Mouse (Mus musculus): ENCODE data around the gene Plxna4. TPM values are rescaled to one million over a fixed set of nuclear protein-coding genes. Genes with fewer than 3 reads are reported as not detected.
A peak's percentile ranks its signal among the peaks of the same experiment; 100 is the strongest.
"Not testable (repeated sequence)": the region's sequence is repeated elsewhere in the genome, so short reads cannot be mapped to it uniquely, and the experiment has no call there.

Gene Plxna4
- total RNA-seq, 2 experiments from 2014 or later: 2.1 to 2.6 TPM

- no peak for DNase-seq (ENCODE audit: low spot score)
Observed at GRCm38 (mm10) chr6:32544021-32544420, 44.0 kb downstream of the Plxna4 start.

GRCm38 (mm10) chr6:32540155-32540554 lies 47.8 kb downstream of the Plxna4 start:
- no peak for DNase-seq (ENCODE audit: low spot score)

- DNase-seq (ENCODE audit: low spot score): no peak
Observed at GRCm38 (mm10) chr6:32533962-32534740, 53.8 kb downstream of the Plxna4 start.

- DNase-seq (ENCODE audit: low spot score): no peak
Observed at GRCm38 (mm10) chr6:32528081-32528570, 59.9 kb downstream of the Plxna4 start.

- no peak for DNase-seq (ENCODE audit: low spot score)
Observed at GRCm38 (mm10) chr6:32527518-32527917, 60.5 kb downstream of the Plxna4 start.

GRCm38 (mm10) chr6:32526762-32527161 lies 61.2 kb downstream of the Plxna4 start:
- DNase-seq (ENCODE audit: low spot score): no peak

- no peak for DNase-seq (ENCODE audit: low spot score)
Observed at GRCm38 (mm10) chr6:32520097-32520496, 67.9 kb downstream of the Plxna4 start.

GRCm38 (mm10) chr6:32518617-32519016 lies 69.4 kb downstream of the Plxna4 start:
- DNase-seq (ENCODE audit: low spot score): no peak

GRCm38 (mm10) chr6:32514096-32514495 lies 73.9 kb downstream of the Plxna4 start:
- no peak for DNase-seq (ENCODE audit: low spot score)

GRCm38 (mm10) chr6:32512010-32512409 lies 76.0 kb downstream of the Plxna4 start:
- no peak for DNase-seq (ENCODE audit: low spot score)

GRCm38 (mm10) chr6:32510924-32511323 lies 77.1 kb downstream of the Plxna4 start:
- no peak for DNase-seq (ENCODE audit: low spot score)

- no peak for DNase-seq (ENCODE audit: low spot score)
Observed at GRCm38 (mm10) chr6:32510491-32510890, 77.5 kb downstream of the Plxna4 start.

GRCm38 (mm10) chr6:32509046-32509445 lies 78.9 kb downstream of the Plxna4 start:
- no peak for DNase-seq (ENCODE audit: low spot score)

- no peak for DNase-seq (ENCODE audit: low spot score)
Observed at GRCm38 (mm10) chr6:32504963-32505362, 83.0 kb downstream of the Plxna4 start.

- DNase-seq (ENCODE audit: low spot score): not testable (repeated sequence)
Observed at GRCm38 (mm10) chr6:32501186-32501585, 86.8 kb downstream of the Plxna4 start.

- DNase-seq (ENCODE audit: low spot score): peak; percentile 43
Observed at GRCm38 (mm10) chr6:32498106-32498505, 89.9 kb downstream of the Plxna4 start.

GRCm38 (mm10) chr6:32496109-32496508 lies 91.9 kb downstream of the Plxna4 start:
- no peak for DNase-seq (ENCODE audit: low spot score)

- DNase-seq (ENCODE audit: low spot score): no peak
Observed at GRCm38 (mm10) chr6:32495532-32495931, 92.5 kb downstream of the Plxna4 start.

- DNase-seq (ENCODE audit: low spot score): no peak
Observed at GRCm38 (mm10) chr6:32493557-32493956, 94.4 kb downstream of the Plxna4 start.

- DNase-seq (ENCODE audit: low spot score): no peak
Observed at GRCm38 (mm10) chr6:32487121-32487520, 100.9 kb downstream of the Plxna4 start.

GRCm38 (mm10) chr6:32482469-32482868 lies 105.5 kb downstream of the Plxna4 start:
- no peak for DNase-seq (ENCODE audit: low spot score)

GRCm38 (mm10) chr6:32480741-32481140 lies 107.3 kb downstream of the Plxna4 start:
- DNase-seq (ENCODE audit: low spot score): no peak

- DNase-seq (ENCODE audit: low spot score): peak; percentile 36
Observed at GRCm38 (mm10) chr6:32479765-32480164, 108.2 kb downstream of the Plxna4 start.
